Mouse (Mus musculus) liver, embryonic 16.5 days (tissue): ENCODE data around the gene Dhrs7b. TPM values are rescaled to one million over a fixed set of nuclear protein-coding genes. Genes with fewer than 3 reads are reported as not detected.
"Not testable (repeated sequence)": the region's sequence is repeated elsewhere in the genome, so short reads cannot be mapped to it uniquely, and the experiment has no call there.

Source experiments
- ATAC-seq: fragments of 200-750 bp; cut with Nextera tagmentation; 2 replicates; pipeline ENCODE4 v1.8.0; 2017; ENCODE audit warnings: low read depth, mild to moderate bottlenecking, moderate number of reproducible peaks, moderate library complexity
- H3K27ac ChIP-seq: fragments of 300-500 bp; sonication (generic); 2 replicates; pipeline ENCODE4 v1.5.1; 2014; ENCODE audit warnings: mild to moderate bottlenecking, low read length
- H3K27me3 ChIP-seq: fragments of 300-500 bp; sonication (generic); 2 replicates; pipeline ENCODE4 v1.6.1; 2014; ENCODE audit warnings: low read depth, low read length, mixed read lengths; ENCODE audit not compliant: control insufficient read depth, insufficient read depth
- H3K36me3 ChIP-seq: fragments of 300-500 bp; sonication (generic); 2 replicates; pipeline ENCODE4 v1.6.1; 2014; ENCODE audit warnings: mild to moderate bottlenecking; ENCODE audit not compliant: control insufficient read depth, insufficient read depth
- H3K4me1 ChIP-seq: fragments of 300-500 bp; sonication (generic); 2 replicates; pipeline ENCODE4 v1.6.1; 2014; ENCODE audit warnings: low read depth, low read length, mixed read lengths; ENCODE audit not compliant: control insufficient read depth
- H3K4me2 ChIP-seq: fragments of 300-500 bp; sonication (generic); 2 replicates; pipeline ENCODE4 v1.6.1; 2014; ENCODE audit warnings: low read depth, low read length, mixed read lengths
- H3K4me3 ChIP-seq: fragments of 300-500 bp; sonication (generic); 2 replicates; pipeline ENCODE4 v1.5.1; 2014; ENCODE audit warnings: low read depth, mild to moderate bottlenecking, low read length
- H3K9ac ChIP-seq: fragments of 300-500 bp; sonication (generic); 2 replicates; pipeline ENCODE4 v1.6.1; 2014; ENCODE audit warnings: low read depth, low read length
- H3K9me3 ChIP-seq: fragments of 300-500 bp; sonication (generic); replicated peaks from 2 replicates; pipeline ENCODE4 v1.6.1; 2016; ENCODE audit warnings: low read length; ENCODE audit not compliant: control insufficient read depth
- WGBS: fragments of 180-500 bp; shearing (Covaris S2); extraction: QIAGEN DNeasy Blood & Tissue Kit; methylation state at CpG from one replicate; pipeline ENCODE4 v1.1.7; 2014; ENCODE audit not compliant: insufficient replicate concordance; 5-methylcytosine and 5-hydroxymethylcytosine counted together
- polyA plus RNA-seq: library from polyadenylated mRNA; unstranded; fragments of >200 nt; fragmentation: Nextera tagmentation; extraction: Ambion mirVana; gene quantifications from 2 replicates; pipeline ENCODE4 v1.2.1, GENCODE M21; 2015

The Dhrs7b gene
- polyA plus RNA-seq, 1 experiment from 2014 or later: 18.1 TPM

- no peak for ATAC-seq
- Histone ChIP-seq H3K27ac (0 out of 2 replicates have a peak overlapping the region, but pooled peaks have one; percentile 39), H3K9me3 (no peaks in the 10 kb centered on the region), H3K9ac (peak overlapping the region; percentile 21; the same call in 1 of the 2 replicates), H3K4me2 (peak overlapping the region; percentile 78), H3K36me3 (no peaks in the 10 kb centered on the region), H3K27me3 (no peaks in the 10 kb centered on the region), H3K4me3 (peak overlapping the region; percentile 57), H3K4me1 (peaks cover 19% of the 10 kb centered on the region)
- WGBS: 53% methylated on average over 1 of the region's 1 CpGs
Observed at GRCm38 (mm10) chr11:60809546-60809945, 20.9 kb upstream of the Dhrs7b start.

DNA sequence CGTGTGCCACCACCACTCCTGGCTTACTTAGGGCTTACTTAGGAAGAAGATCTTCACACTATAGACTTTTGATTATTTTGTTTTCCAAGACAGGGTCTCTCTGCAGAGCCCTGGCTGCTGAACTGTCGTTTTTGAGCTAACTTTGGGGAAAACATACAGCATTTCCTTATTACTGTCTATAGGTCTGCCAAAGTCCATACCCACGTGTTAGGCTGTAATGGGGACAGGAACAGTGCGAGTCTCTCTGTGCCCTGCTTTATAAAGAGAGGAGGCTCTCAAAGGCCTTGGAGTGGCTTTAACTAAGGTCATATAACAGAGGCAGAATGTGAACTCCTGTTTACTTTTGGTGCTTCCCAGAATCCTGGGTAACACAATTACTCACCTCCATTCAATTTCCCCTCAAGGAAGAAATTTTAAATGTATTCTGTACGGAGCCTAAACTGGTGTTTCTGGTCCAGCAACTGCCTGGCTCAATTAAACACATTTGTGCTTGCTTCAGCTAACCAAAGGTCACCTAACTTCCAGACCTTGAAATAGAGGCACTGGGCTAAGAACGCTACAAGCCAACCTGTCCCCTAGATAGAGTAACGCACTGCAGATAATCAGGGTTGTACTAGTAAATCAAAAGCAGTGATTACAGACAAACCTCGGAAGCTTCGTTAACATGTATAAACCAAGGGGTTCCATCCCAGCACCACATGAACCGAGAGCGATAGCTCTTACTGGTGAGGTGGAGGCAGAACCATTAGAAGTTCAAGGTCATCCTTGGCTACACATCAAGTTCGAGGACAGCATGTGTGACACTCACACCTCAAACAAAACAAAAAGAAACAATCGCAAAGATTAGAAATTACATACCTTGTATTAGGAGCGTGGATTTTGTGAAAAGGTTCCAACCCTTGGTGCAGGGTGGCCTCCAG, 20.1 kb upstream of the Dhrs7b start:
- H3K27ac ChIP-seq: peak overlapping the region; percentile 45

DNA sequence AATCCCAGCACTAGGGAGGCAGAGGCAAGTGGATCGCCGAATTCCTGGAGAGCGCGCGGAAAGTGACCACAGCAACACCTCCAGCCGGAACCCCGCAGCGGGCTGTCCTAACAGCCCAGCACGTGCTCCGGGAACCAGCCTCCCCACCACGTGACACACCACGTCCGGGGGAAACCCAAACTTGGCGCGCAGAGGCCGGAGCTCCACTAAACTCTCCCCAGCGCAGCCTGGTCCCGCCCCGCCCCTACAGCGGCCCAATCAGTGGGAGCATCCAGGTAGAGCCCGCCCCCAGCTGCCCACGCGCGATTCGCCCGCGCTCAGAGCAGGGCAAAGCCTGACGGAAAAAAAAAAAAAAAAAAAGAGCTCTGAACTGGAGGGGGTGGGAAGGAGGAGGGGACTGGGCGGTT, 19.4 kb upstream of the Dhrs7b start:
- H3K9me3 ChIP-seq: no peaks in the 10 kb centered on the region
- no peaks in the 10 kb centered on the region for H3K36me3 ChIP-seq
- H3K27ac ChIP-seq: peak overlapping the region; percentile 45
- peak overlapping the region; percentile 39; the same call in 1 of the 2 replicates for H3K9ac ChIP-seq
- no peaks in the 10 kb centered on the region for H3K27me3 ChIP-seq
- peaks cover 19% of the 10 kb centered on the region for H3K4me1 ChIP-seq
- 0% methylated on average over 29 of the region's 29 CpGs for WGBS
- ATAC-seq: peak; percentile 96
- H3K4me2 ChIP-seq: peak overlapping the region; percentile 78
- peak overlapping the region; percentile 57 for H3K4me3 ChIP-seq

More for the DNA sequence above, 20.1 kb upstream of the Dhrs7b start:
- H3K27me3 ChIP-seq: no peaks in the 10 kb centered on the region
- 5% methylated on average over 14 of the region's 14 CpGs for WGBS
- H3K9ac ChIP-seq: peak overlapping the region; percentile 36; the same call in 1 of the 2 replicates
- H3K9me3 ChIP-seq: no peaks in the 10 kb centered on the region
- H3K4me3 ChIP-seq: peak overlapping the region; percentile 57
- peak overlapping the region; percentile 78 for H3K4me2 ChIP-seq
- H3K36me3 ChIP-seq: no peaks in the 10 kb centered on the region
- ATAC-seq: no peak
- H3K4me1 ChIP-seq: peaks cover 19% of the 10 kb centered on the region

DNA sequence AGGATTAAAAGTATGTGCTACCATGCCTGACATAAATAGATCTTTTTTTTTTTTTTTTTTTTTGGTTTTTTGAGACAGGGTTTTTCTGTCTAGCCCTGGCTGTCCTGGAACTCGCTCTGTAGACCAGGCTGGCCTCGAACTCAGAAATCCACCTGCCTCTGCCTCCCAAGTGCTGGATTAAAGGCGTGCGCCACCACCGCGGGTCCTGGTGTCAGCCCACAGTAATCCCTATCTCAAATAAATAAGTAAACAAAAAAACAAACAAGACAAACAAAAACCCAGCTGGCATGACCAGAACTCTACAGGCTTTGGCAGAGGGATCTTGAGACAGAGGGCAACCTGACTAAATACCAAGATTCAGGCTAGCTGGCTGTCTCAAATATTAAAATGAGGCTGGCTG, 18.8 kb upstream of the Dhrs7b start, which contains the start of gene Shmt1:
Gene Shmt1, minus strand, starts transcription at position 101 of the 400 bp plus-strand sequence.
- H3K4me1 ChIP-seq: peaks cover 19% of the 10 kb centered on the region
- H3K27me3 ChIP-seq, H3K36me3 ChIP-seq, H3K9me3 ChIP-seq, ATAC-seq: not testable (repeated sequence)
- peak within 1 kb of the TSS; percentile 78 for H3K4me2 ChIP-seq
- H3K9ac ChIP-seq: peak within 1 kb of the TSS; percentile 39; the same call in 1 of the 2 replicates
- 28% methylated on average over 6 of the region's 6 CpGs for WGBS
- H3K4me3 ChIP-seq: peak within 1 kb of the TSS; percentile 57
- peak within 1 kb of the TSS; percentile 45 for H3K27ac ChIP-seq

GRCm38 (mm10) chr11:60816398-60816797, 14.0 kb upstream of the Dhrs7b start:
- Histone ChIP-seq H3K27me3 (no peaks in the 10 kb centered on the region), H3K4me2 (no peak overlapping the region), H3K36me3 (no peaks in the 10 kb centered on the region), H3K4me3 (no peak overlapping the region), H3K9me3 (no peaks in the 10 kb centered on the region), H3K9ac (no peak overlapping the region), H3K27ac (no peak overlapping the region), H3K4me1 (no peaks in the 10 kb centered on the region; the same call in 1 of the 2 replicates)
- no peak for ATAC-seq
- WGBS: 46% methylated on average over 5 of the region's 5 CpGs

GRCm38 (mm10) chr11:60823771-60824170, 6.7 kb upstream of the Dhrs7b start:
- Histone ChIP-seq H3K9ac (no peak overlapping the region), H3K4me1 (no peaks in the 10 kb centered on the region), H3K27me3 (no peaks in the 10 kb centered on the region), H3K27ac (no peak overlapping the region), H3K9me3 (no peaks in the 10 kb centered on the region), H3K4me2 (no peak overlapping the region), H3K36me3 (no peaks in the 10 kb centered on the region), H3K4me3 (no peak overlapping the region)
- 25% methylated on average over 2 of the region's 2 CpGs for WGBS
- ATAC-seq: no peak

DNA sequence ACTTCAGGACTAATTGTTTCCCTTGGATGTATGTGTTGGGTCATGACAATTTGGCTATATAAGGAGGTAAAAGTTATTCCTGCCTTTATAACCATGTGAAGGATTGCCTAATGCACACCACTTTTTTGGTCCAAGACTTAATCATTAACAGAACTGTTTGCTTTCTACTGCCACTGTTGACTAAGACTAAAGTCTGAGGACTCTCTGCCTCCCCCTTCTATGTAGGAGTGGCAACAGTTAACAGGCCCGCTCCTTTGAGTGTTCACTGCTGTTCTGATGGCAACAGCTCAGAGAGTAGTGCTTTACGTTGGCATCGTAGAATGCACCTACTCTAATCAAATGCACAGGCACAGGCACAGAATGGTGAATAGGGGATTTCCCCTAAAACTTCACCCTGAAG, 5.2 kb upstream of the Dhrs7b start:
- no peaks in the 10 kb centered on the region for H3K4me1 ChIP-seq
- no peak overlapping the region for H3K4me3 ChIP-seq
- no peak overlapping the region for H3K4me2 ChIP-seq
- H3K9ac ChIP-seq: no peak overlapping the region
- no peaks in the 10 kb centered on the region for H3K36me3 ChIP-seq
- H3K27me3 ChIP-seq: no peaks in the 10 kb centered on the region
- ATAC-seq: peak; percentile 88
- H3K9me3 ChIP-seq: no peaks in the 10 kb centered on the region
- WGBS: 60% methylated on average over 3 of the region's 3 CpGs
- H3K27ac ChIP-seq: 0 out of 2 replicates have a peak overlapping the region, but pooled peaks have one; percentile 31

GRCm38 (mm10) chr11:60826700-60827099, 3.7 kb upstream of the Dhrs7b start:
- Histone ChIP-seq H3K9me3 (no peaks in the 10 kb centered on the region), H3K27ac (no peak overlapping the region), H3K4me3 (no peak overlapping the region), H3K4me2 (no peak overlapping the region), H3K27me3 (no peaks in the 10 kb centered on the region), H3K36me3 (no peaks in the 10 kb centered on the region), H3K4me1 (peaks cover 5% of the 10 kb centered on the region), H3K9ac (no peak overlapping the region)
- WGBS: 24% methylated on average over 1 of the region's 1 CpGs
- ATAC-seq: no peak
